Mouse (Mus musculus): Measurements from ENCODE around the gene Spag7.

GRCm38 (mm10) chr11:70652884-70653344 lies 16.3 kb downstream of the Spag7 start:
- no peak for TF ChIP-seq POLR2A (IDR thresholded peaks at IDR 0.05; ENCODE audit: insufficient read length, low read depth)
- TF ChIP-seq USF1 (IDR thresholded peaks at IDR 0.05; ENCODE audit: low read depth) = no peak
- peak; percentile 6 for TF ChIP-seq POLR2AphosphoS2 (IDR thresholded peaks at IDR 0.05; ENCODE audit: insufficient read length, low read depth)
- TF ChIP-seq MYOD1 (IDR thresholded peaks at IDR 0.05; ENCODE audit: control insufficient read depth in 1 of 3, insufficient read length in 2 of 3, low read depth in 2 of 3) = no peak
- no peak for TF ChIP-seq SRF (IDR thresholded peaks at IDR 0.05; ENCODE audit: control insufficient read depth, insufficient read length, low read depth)
- no peak for TF ChIP-seq E2F4 (IDR thresholded peaks at IDR 0.05; ENCODE audit: insufficient read depth)

All from myocyte (in vitro differentiated cells).